8 mouse cellular contexts compared by ENCODE assay signal in the genomic region with DNA sequence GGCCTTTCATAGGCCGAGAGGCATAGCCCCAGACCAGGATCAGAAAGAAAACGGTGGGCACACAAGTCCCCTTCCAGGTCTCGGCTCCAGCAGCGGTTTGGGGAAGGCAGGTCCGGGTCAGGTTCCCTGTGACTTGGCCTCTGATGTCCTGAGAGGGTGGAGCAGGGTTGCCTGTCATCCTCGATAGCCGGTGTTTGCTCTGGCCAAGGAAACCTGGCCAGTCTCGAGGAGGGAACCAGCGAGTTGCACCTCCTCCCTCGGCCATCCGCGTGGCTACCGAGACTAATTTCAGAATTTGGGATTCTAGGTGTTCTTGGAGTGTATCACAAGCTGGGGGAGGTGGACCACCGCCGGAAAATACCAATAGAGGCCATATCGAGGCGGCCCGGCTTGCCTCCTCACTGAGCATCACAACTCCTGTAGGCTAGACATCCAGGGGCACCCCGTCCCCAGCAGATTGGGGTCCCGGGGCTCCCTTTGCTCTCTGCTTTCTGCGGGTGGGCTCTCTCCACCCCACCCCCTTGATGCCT. TPM values are rescaled to one million over a fixed set of nuclear protein-coding genes. Genes with fewer than 3 reads are reported as not detected.
A peak's percentile ranks its signal among the peaks of the same experiment; 100 is the strongest.
DNase-seq lines count a peak whose midpoint lies in the region; ATAC-seq and TF ChIP-seq lines count a peak whose summit lies in the region.

No protein-coding gene starts in this region.

- no peaks in the 10 kb centered on the region for H3K36me3 ChIP-seq in ES-Bruce4 (ENCODE audit: control insufficient read depth, insufficient read depth, low read length, poor library complexity, severe bottlenecking)
- H3K36me3 ChIP-seq in embryonic facial prominence, embryonic 13.5 days: peaks cover 26% of the 10 kb centered on the region
- 0 out of 2 replicates have a peak, but pooled peaks cover 10% of the 10 kb centered on the region for H3K36me3 ChIP-seq in hindbrain, embryonic 10.5 days
- peaks cover 13% of the 10 kb centered on the region for H3K36me3 ChIP-seq in limb, embryonic 15.5 days
- H3K36me3 ChIP-seq in neural tube, embryonic 11.5 days (ENCODE audit: control insufficient read depth, insufficient read depth, low read length): no peaks in the 10 kb centered on the region

- no peak overlapping the region for H3K27ac ChIP-seq in ES-Bruce4 (ENCODE audit: insufficient read depth, low read length)
- peak overlapping the region; percentile 97 for H3K27ac ChIP-seq in embryonic facial prominence, embryonic 13.5 days
- H3K27ac ChIP-seq in hindbrain, embryonic 10.5 days: peak overlapping the region; percentile 84
- H3K27ac ChIP-seq in limb, embryonic 15.5 days: peak overlapping the region; percentile 94
- no peak overlapping the region for H3K27ac ChIP-seq in neural tube, embryonic 11.5 days (ENCODE audit: low read depth, low read length)

- H3K4me1 ChIP-seq in ES-Bruce4 (ENCODE audit: control insufficient read depth, insufficient read depth, low read length): no peaks in the 10 kb centered on the region
- H3K4me1 ChIP-seq in embryonic facial prominence, embryonic 13.5 days: peaks cover 65% of the 10 kb centered on the region
- H3K4me1 ChIP-seq in hindbrain, embryonic 10.5 days (replicated peaks): peaks cover 65% of the 10 kb centered on the region
- H3K4me1 ChIP-seq in limb, embryonic 15.5 days: peaks cover 72% of the 10 kb centered on the region
- H3K4me1 ChIP-seq in neural tube, embryonic 11.5 days (ENCODE audit: control insufficient read depth, insufficient read depth, low read length): peaks cover 13% of the 10 kb centered on the region

- ATAC-seq in embryonic facial prominence, embryonic 13.5 days (ENCODE audit: insufficient number of reproducible peaks, insufficient read depth, low FRiP score, low TSS enrichment, low read depth): 0 out of 2 replicates have a peak, but pooled peaks have one; percentile 3
- ATAC-seq in limb, embryonic 15.5 days (ENCODE audit: insufficient number of reproducible peaks, low FRiP score, low TSS enrichment, low read depth): no peak
- ATAC-seq in neural tube, embryonic 11.5 days (ENCODE audit: insufficient read depth, low FRiP score, low TSS enrichment): peak; percentile 45; the same call in 1 of the 2 replicates
- ATAC-seq in frontal cortex, adult (ENCODE audit: low TSS enrichment): no peak

- TF ChIP-seq POLR2A in ES-Bruce4 (IDR thresholded peaks at IDR 0.05; ENCODE audit: insufficient read depth, low read length): no peak

- peak; percentile 78 for DNase-seq in adrenal gland, adult 2 months
- DNase-seq in adrenal gland, adult 8-10 months: no peak
- peak; percentile 54 for DNase-seq in hindbrain, embryonic 10.5 days (ENCODE audit: low spot score)
- DNase-seq in neural tube, embryonic 11.5 days (ENCODE audit: low spot score): peak; percentile 59

- no peak for TF ChIP-seq CTCF in ES-Bruce4 (IDR thresholded peaks at IDR 0.05; ENCODE audit: low read depth, low read length)

- TF ChIP-seq EP300 in ES-Bruce4 (IDR thresholded peaks at IDR 0.05; ENCODE audit: insufficient read depth, low read depth, low read length): no peak

- peak overlapping the region; percentile 32 for H3K9ac ChIP-seq in ES-Bruce4 (ENCODE audit: low read depth, poor library complexity, severe bottlenecking)
- peak overlapping the region; percentile 88 for H3K9ac ChIP-seq in embryonic facial prominence, embryonic 13.5 days
- H3K9ac ChIP-seq in limb, embryonic 15.5 days: peak overlapping the region; percentile 79
- peak overlapping the region; percentile 68 for H3K9ac ChIP-seq in neural tube, embryonic 11.5 days (ENCODE audit: low read length)

- H3K9me3 ChIP-seq in ES-Bruce4 (replicated peaks; ENCODE audit: control insufficient read depth, insufficient read depth, low read length, poor library complexity, severe bottlenecking): no peaks in the 10 kb centered on the region
- H3K9me3 ChIP-seq in embryonic facial prominence, embryonic 13.5 days: no peaks in the 10 kb centered on the region
- no peaks in the 10 kb centered on the region for H3K9me3 ChIP-seq in hindbrain, embryonic 10.5 days
- no peaks in the 10 kb centered on the region for H3K9me3 ChIP-seq in limb, embryonic 15.5 days
- H3K9me3 ChIP-seq in neural tube, embryonic 11.5 days (ENCODE audit: control insufficient read depth, low read length): no peaks in the 10 kb centered on the region

- WGBS in embryonic facial prominence, embryonic 13.5 days: under 1% methylated on average over 21 of the region's 21 CpGs
- WGBS in hindbrain, embryonic 10.5 days: 0% methylated on average over 21 of the region's 21 CpGs
- WGBS in limb, embryonic 15.5 days: under 1% methylated on average over 21 of the region's 21 CpGs
- 0% methylated on average over 21 of the region's 21 CpGs for WGBS in neural tube, embryonic 11.5 days

- H3K4me2 ChIP-seq in embryonic facial prominence, embryonic 13.5 days: peak overlapping the region; percentile 99
- peak overlapping the region; percentile 76 for H3K4me2 ChIP-seq in limb, embryonic 15.5 days
- peak overlapping the region; percentile 97 for H3K4me2 ChIP-seq in neural tube, embryonic 11.5 days (ENCODE audit: low read depth)

- peak overlapping the region; percentile 16 for H3K4me3 ChIP-seq in ES-Bruce4 (ENCODE audit: low read depth, low read length)
- peak overlapping the region; percentile 66 for H3K4me3 ChIP-seq in embryonic facial prominence, embryonic 13.5 days
- peak overlapping the region; percentile 64 for H3K4me3 ChIP-seq in hindbrain, embryonic 10.5 days
- peak overlapping the region; percentile 76 for H3K4me3 ChIP-seq in limb, embryonic 15.5 days
- peak overlapping the region; percentile 66 for H3K4me3 ChIP-seq in neural tube, embryonic 11.5 days (ENCODE audit: low read depth, low read length)

- peaks cover 10% of the 10 kb centered on the region for H3K27me3 ChIP-seq in ES-Bruce4 (ENCODE audit: control insufficient read depth, insufficient read depth, low read length, poor library complexity, severe bottlenecking)
- peaks cover 12% of the 10 kb centered on the region for H3K27me3 ChIP-seq in embryonic facial prominence, embryonic 13.5 days
- peaks cover 58% of the 10 kb centered on the region for H3K27me3 ChIP-seq in hindbrain, embryonic 10.5 days (ENCODE audit: insufficient read depth, poor library complexity, severe bottlenecking)
- H3K27me3 ChIP-seq in limb, embryonic 15.5 days: no peaks in the 10 kb centered on the region
- H3K27me3 ChIP-seq in neural tube, embryonic 11.5 days (ENCODE audit: control insufficient read depth, insufficient read depth, low read length): peaks cover 26% of the 10 kb centered on the region

RNA-seq across cellular contexts. Expression of gene Itpkb, which starts 1.3 kb away (rescaled TPM):
- 10 to 100 TPM; 45.6 to 76.4 TPM for total RNA-seq in adrenal gland, adult 2 months (2021)
- polyA plus RNA-seq in adrenal gland, adult 2 months (2012; rRNA removed): 22.6 and 25.3 TPM in 2 replicates
- total RNA-seq in adrenal gland, adult 8-10 months (2022): 10 to 100 TPM; 64.4 to 99.3 (median 78.9) TPM
- polyA plus RNA-seq in ES-Bruce4 (2011; ENCODE audit: insufficient read depth, insufficient read length, low read depth, missing spikeins): 12.2 and 12.4 TPM in 2 replicates
- polyA plus RNA-seq in embryonic facial prominence, embryonic 13.5 days (2015; fragmentation: Nextera tagmentation; extraction: Ambion mirVana): 11.2 and 12.2 TPM in 2 replicates
- 3.7 and 4.2 TPM in 2 replicates for polyA plus RNA-seq in hindbrain, embryonic 10.5 days (2016; fragmentation: Nextera tagmentation; extraction: Ambion mirVana)
- polyA plus RNA-seq in limb, embryonic 15.5 days (2015; fragmentation: Nextera tagmentation; extraction: Ambion mirVana): 12.7 and 15.1 TPM in 2 replicates
- polyA plus RNA-seq in neural tube, embryonic 11.5 days (2014; fragmentation: Nextera tagmentation; extraction: Ambion mirVana): 2.6 and 2.8 TPM in 2 replicates

Comparison
In these comparisons a context has a peak if more than half of its experiments do, and no peak if none do; other contexts are left out.
1. H3K27ac ChIP-seq: peak in embryonic facial prominence, embryonic 13.5 days (single experiment), hindbrain, embryonic 10.5 days (single experiment) and limb, embryonic 15.5 days (single experiment); none in ES-Bruce4 (single experiment) and neural tube, embryonic 11.5 days (single experiment).
2. H3K4me3 ChIP-seq: peak in every context shown above with its lines; median percentile 76 in limb, embryonic 15.5 days; 66 in embryonic facial prominence, embryonic 13.5 days; 66 in neural tube, embryonic 11.5 days; 64 in hindbrain, embryonic 10.5 days; 16 in ES-Bruce4.
3. H3K9ac ChIP-seq: peak in every context shown above with its lines; median percentile 88 in embryonic facial prominence, embryonic 13.5 days; 79 in limb, embryonic 15.5 days; 68 in neural tube, embryonic 11.5 days; 32 in ES-Bruce4.
4. ATAC-seq: peak in embryonic facial prominence, embryonic 13.5 days (single experiment) and neural tube, embryonic 11.5 days (single experiment); none in limb, embryonic 15.5 days (single experiment) and frontal cortex, adult (single experiment).
5. Peak in every context shown above with its lines, with median percentiles within 50 percentile points of each other: H3K4me2 ChIP-seq.